Mouse (Mus musculus): ENCODE data around the gene Rcsd1. TPM values are rescaled to one million over a fixed set of nuclear protein-coding genes. Genes with fewer than 3 reads are reported as not detected.

The Rcsd1 gene
- total and polyA plus RNA-seq, 3 experiments, result 22.7 to 81.1 (median 35.7) TPM

DNA sequence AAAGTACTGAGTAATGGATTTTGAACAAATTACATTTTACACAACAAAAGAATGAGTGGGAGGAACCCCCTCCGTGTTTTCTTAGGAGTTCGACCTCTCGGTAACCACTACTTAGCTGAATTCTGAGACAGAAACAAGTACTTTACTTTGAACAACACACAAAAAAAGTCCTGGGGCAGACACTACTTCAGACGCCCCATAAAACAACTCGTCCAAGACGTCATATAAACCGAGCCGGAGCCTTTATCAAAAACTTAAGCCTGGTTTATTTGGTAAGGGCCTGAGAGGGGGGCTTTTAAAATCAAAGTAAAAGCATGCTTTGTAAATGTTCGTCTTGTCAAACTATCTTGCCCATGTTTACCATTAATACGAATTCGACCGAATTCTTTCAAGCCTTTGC lies 76.2 kb downstream of the Rcsd1 start:
- Histone ChIP-seq H3K4me3 (replicated peaks in 1 of 3; ENCODE audit: low read depth in 2 of 3, low read length in 2 of 3, poor library complexity in 1 of 3) (no peak overlapping the region), H3K27ac (ENCODE audit: insufficient read depth, low read depth) (no peak overlapping the region), H3K27me3 (replicated peaks) (no peaks in the 10 kb centered on the region), H3K79me2 (replicated peaks; ENCODE audit: control insufficient read depth, extremely low read depth, insufficient read depth, poor library complexity, severe bottlenecking) (no peaks in the 10 kb centered on the region), H3K4me2 (ENCODE audit: insufficient read depth, low read depth, poor library complexity, severe bottlenecking) (no peak overlapping the region), H3K4me1 (ENCODE audit: control insufficient read depth in 1 of 2, insufficient read depth in 2 of 2) (peaks cover 0 to 10% of the 10 kb centered on the region in 2 experiments; a peak in 2 of 4 replicates), H3K9me3 (replicated peaks; ENCODE audit: low read length) (no peaks in the 10 kb centered on the region), H3K9ac (ENCODE audit: insufficient read depth, low read depth) (no peak overlapping the region), H3K36me3 (replicated peaks in 1 of 2; ENCODE audit: control insufficient read depth in 1 of 2, insufficient read depth in 1 of 2, low read length in 1 of 2) (no peaks in the 10 kb centered on the region)
- DNase-seq (ENCODE audit: extremely low read depth), result no peak
- no peak for TF ChIP-seq MAX (IDR thresholded peaks at IDR 0.05; ENCODE audit: low read length)
- TF ChIP-seq CTCF (conservative IDR thresholded peaks at IDR 0.05 in 1 of 2, IDR thresholded peaks at IDR 0.05 in 1 of 2; ENCODE audit: low read depth in 2 of 2, low read length in 2 of 2), result no peak
- dilution Hi-C loops (cut with MboI; ENCODE audit: extremely low pct_ligation_motif_present, extremely low pct_unique_long_range_greater_than_20kb, low sequenced_read_pairs) (no loop called here), in situ Hi-C loops (cut with MboI; ENCODE audit: low pct_ligation_motif_present, low pct_unique_long_range_greater_than_20kb, low sequenced_read_pairs) (loop anchor here (5.0 to 25.0 kb wide), 2 partner anchors 36 to 354 kb away; no protein-coding TSS in a partner anchor)

DNA sequence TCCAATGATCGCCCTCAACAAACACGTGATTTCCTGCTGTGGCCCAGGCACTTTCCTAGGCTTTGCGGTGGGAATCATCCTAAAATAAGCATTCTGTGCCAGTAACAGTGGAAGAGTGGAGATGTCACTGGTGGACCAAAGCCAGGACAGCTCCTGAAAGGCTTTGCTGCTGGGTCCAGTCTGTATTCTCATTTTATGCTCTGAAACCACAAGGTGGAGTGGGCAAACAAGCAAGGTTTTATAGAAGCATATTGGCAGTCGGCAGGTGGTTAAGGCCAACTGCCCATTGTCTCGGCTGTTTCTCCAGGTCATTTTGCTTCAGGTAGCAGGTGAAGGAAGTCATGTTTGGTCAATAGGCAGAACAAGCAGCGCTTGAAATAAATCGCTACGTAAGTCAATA lies 78.4 kb downstream of the Rcsd1 start:
- TF ChIP-seq NELFE (IDR thresholded peaks at IDR 0.05; ENCODE audit: low read depth, low read length) (no peak), BHLHE40 (IDR thresholded peaks at IDR 0.05; ENCODE audit: low read depth, low read length) (no peak), UBTF (IDR thresholded peaks at IDR 0.05; ENCODE audit: low read depth, low read length) (no peak), GABPA (IDR thresholded peaks at IDR 0.05; ENCODE audit: insufficient replicate concordance, low read depth, low read length) (no peak), ETS1 (conservative IDR thresholded peaks at IDR 0.05; ENCODE audit: low read depth, low read length) (no peak), EP300 (IDR thresholded peaks at IDR 0.05; ENCODE audit: low read length) (no peak), ELF1 (IDR thresholded peaks at IDR 0.05; ENCODE audit: low read depth, low read length) (no peak), ZC3H11A (IDR thresholded peaks at IDR 0.05; ENCODE audit: low read depth, low read length) (no peak), CHD2 (IDR thresholded peaks at IDR 0.05; ENCODE audit: low read length) (no peak)
- dilution Hi-C loops (cut with MboI; ENCODE audit: extremely low pct_ligation_motif_present, extremely low pct_unique_long_range_greater_than_20kb, low sequenced_read_pairs) (no loop called here), in situ Hi-C loops (cut with MboI; ENCODE audit: low pct_ligation_motif_present, low pct_unique_long_range_greater_than_20kb, low sequenced_read_pairs) (loop anchor here (5.0 to 25.0 kb wide), 2 partner anchors 34 to 356 kb away; no protein-coding TSS in a partner anchor)
- Histone ChIP-seq H3K79me2 (replicated peaks; ENCODE audit: control insufficient read depth, extremely low read depth, insufficient read depth, poor library complexity, severe bottlenecking) (no peaks in the 10 kb centered on the region), H3K27ac (ENCODE audit: insufficient read depth, low read depth) (no peak overlapping the region), H3K4me3 (replicated peaks in 1 of 3; ENCODE audit: low read depth in 2 of 3, low read length in 2 of 3, poor library complexity in 1 of 3) (no peak overlapping the region), H3K36me3 (replicated peaks in 1 of 2; ENCODE audit: control insufficient read depth in 1 of 2, insufficient read depth in 1 of 2, low read length in 1 of 2) (no peaks in the 10 kb centered on the region), H3K9ac (ENCODE audit: insufficient read depth, low read depth) (no peak overlapping the region), H3K27me3 (replicated peaks) (no peaks in the 10 kb centered on the region), H3K4me1 (ENCODE audit: control insufficient read depth in 1 of 2, insufficient read depth in 2 of 2) (peaks cover 0 to 10% of the 10 kb centered on the region in 2 experiments; a peak in 2 of 4 replicates), H3K4me2 (ENCODE audit: insufficient read depth, low read depth, poor library complexity, severe bottlenecking) (no peak overlapping the region), H3K9me3 (replicated peaks; ENCODE audit: low read length) (no peaks in the 10 kb centered on the region)
- no peak for DNase-seq (ENCODE audit: extremely low read depth)

DNA sequence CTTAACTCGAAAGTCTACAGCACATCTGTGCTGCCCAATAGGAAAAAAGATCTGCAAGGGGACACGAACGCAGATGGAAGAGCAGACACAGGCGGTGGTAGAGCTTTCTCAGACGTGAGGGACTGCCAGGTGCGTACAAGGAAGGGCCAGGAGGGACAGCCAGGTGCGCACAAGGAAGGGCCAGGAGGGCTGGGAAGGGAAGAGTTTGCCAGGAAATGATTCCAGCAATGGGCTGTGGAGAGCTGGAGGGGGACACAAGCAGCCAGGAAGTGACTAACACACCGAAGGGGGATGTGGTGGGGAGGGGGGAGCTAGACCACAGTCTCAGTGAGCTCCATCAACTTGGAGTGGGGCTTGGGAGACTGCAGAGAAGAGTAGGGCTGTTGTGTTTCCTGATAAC lies 79.6 kb downstream of the Rcsd1 start:
- H3K4me3 ChIP-seq (replicated peaks in 1 of 3; ENCODE audit: low read depth in 2 of 3, low read length in 2 of 3, poor library complexity in 1 of 3), result no peak overlapping the region
- dilution Hi-C loops (cut with MboI; ENCODE audit: extremely low pct_ligation_motif_present, extremely low pct_unique_long_range_greater_than_20kb, low sequenced_read_pairs) (no loop called here), in situ Hi-C loops (cut with MboI; ENCODE audit: low pct_ligation_motif_present, low pct_unique_long_range_greater_than_20kb, low sequenced_read_pairs) (loop anchor here (5.0 to 25.0 kb wide), 2 partner anchors 33 to 357 kb away; no protein-coding TSS in a partner anchor)
- peaks cover 0 to 8% of the 10 kb centered on the region in 2 experiments; a peak in 2 of 4 replicates for H3K4me1 ChIP-seq (ENCODE audit: control insufficient read depth in 1 of 2, insufficient read depth in 2 of 2)
- H3K27me3 ChIP-seq (replicated peaks), result no peaks in the 10 kb centered on the region
- H3K36me3 ChIP-seq (replicated peaks in 1 of 2; ENCODE audit: control insufficient read depth in 1 of 2, insufficient read depth in 1 of 2, low read length in 1 of 2), result no peaks in the 10 kb centered on the region
- DNase-seq (ENCODE audit: extremely low read depth), result no peak
- H3K9me3 ChIP-seq (replicated peaks; ENCODE audit: low read length), result no peaks in the 10 kb centered on the region
- no peak overlapping the region for H3K9ac ChIP-seq (ENCODE audit: insufficient read depth, low read depth)
- no peak overlapping the region for H3K27ac ChIP-seq (ENCODE audit: insufficient read depth, low read depth)
- no peak for TF ChIP-seq E2F4 (IDR thresholded peaks at IDR 0.05; ENCODE audit: insufficient replicate concordance, low read depth, low read length)
- no peak for TF ChIP-seq USF2 (conservative IDR thresholded peaks at IDR 0.05; ENCODE audit: low read depth, low read length)
- TF ChIP-seq RAD21 (IDR thresholded peaks at IDR 0.05; ENCODE audit: low read depth, low read length), result no peak
- no peak for TF ChIP-seq UBTF (IDR thresholded peaks at IDR 0.05; ENCODE audit: low read depth, low read length)
- no peak for TF ChIP-seq ETS1 (conservative IDR thresholded peaks at IDR 0.05; ENCODE audit: low read depth, low read length)
- TF ChIP-seq RCOR1 (conservative IDR thresholded peaks at IDR 0.05; ENCODE audit: low read depth, low read length), result no peak
- TF ChIP-seq USF1 (IDR thresholded peaks at IDR 0.05; ENCODE audit: low read depth, low read length), result no peak
- no peak for TF ChIP-seq CHD1 (IDR thresholded peaks at IDR 0.05; ENCODE audit: low read depth, low read length)
- no peak for TF ChIP-seq POLR2A (IDR thresholded peaks at IDR 0.05; ENCODE audit: low read depth, low read length)
- no peak for TF ChIP-seq HCFC1 (IDR thresholded peaks at IDR 0.05; ENCODE audit: low read depth, low read length)
- TF ChIP-seq KAT2A (IDR thresholded peaks at IDR 0.05; ENCODE audit: insufficient replicate concordance, low read length), result no peak
- TF ChIP-seq CHD2 (IDR thresholded peaks at IDR 0.05; ENCODE audit: low read length), result no peak
- TF ChIP-seq MYC (IDR thresholded peaks at IDR 0.05; ENCODE audit: low read depth, low read length), result no peak
- TF ChIP-seq PAX5 (IDR thresholded peaks at IDR 0.05; ENCODE audit: low read length), result no peak
- TF ChIP-seq SMC3 (IDR thresholded peaks at IDR 0.05; ENCODE audit: low read depth, low read length), result no peak
- TF ChIP-seq JUN (IDR thresholded peaks at IDR 0.05; ENCODE audit: insufficient read depth, low read depth, low read length), result no peak
- TF ChIP-seq NRF1 (IDR thresholded peaks at IDR 0.05; ENCODE audit: low read depth, low read length), result no peak
- TF ChIP-seq IRF4 (IDR thresholded peaks at IDR 0.05; ENCODE audit: low read depth, low read length), result no peak
- no peak for TF ChIP-seq MXI1 (IDR thresholded peaks at IDR 0.05; ENCODE audit: low read depth, low read length)
- no peak for TF ChIP-seq MAX (IDR thresholded peaks at IDR 0.05; ENCODE audit: low read length)
- no peaks in the 10 kb centered on the region for H3K79me2 ChIP-seq (replicated peaks; ENCODE audit: control insufficient read depth, extremely low read depth, insufficient read depth, poor library complexity, severe bottlenecking)
- no peak overlapping the region for H3K4me2 ChIP-seq (ENCODE audit: insufficient read depth, low read depth, poor library complexity, severe bottlenecking)
